Mouse (Mus musculus): ENCODE results near the gene Dpf2.

Dpf2 gene

GRCm38 (mm10) chr19:5935691-5936090 is 22.9 kb upstream of the Dpf2 start:
- in situ Hi-C loops (cut with MboI, MseI): no loop called here

- in situ Hi-C loops (cut with MboI, MseI): no loop called here
Observed at GRCm38 (mm10) chr19:5935266-5935665, 22.5 kb upstream of the Dpf2 start.

GRCm38 (mm10) chr19:5929634-5930596 is 17.1 kb upstream of the Dpf2 start:
- in situ Hi-C loops (cut with MboI, MseI): no loop called here

DNA sequence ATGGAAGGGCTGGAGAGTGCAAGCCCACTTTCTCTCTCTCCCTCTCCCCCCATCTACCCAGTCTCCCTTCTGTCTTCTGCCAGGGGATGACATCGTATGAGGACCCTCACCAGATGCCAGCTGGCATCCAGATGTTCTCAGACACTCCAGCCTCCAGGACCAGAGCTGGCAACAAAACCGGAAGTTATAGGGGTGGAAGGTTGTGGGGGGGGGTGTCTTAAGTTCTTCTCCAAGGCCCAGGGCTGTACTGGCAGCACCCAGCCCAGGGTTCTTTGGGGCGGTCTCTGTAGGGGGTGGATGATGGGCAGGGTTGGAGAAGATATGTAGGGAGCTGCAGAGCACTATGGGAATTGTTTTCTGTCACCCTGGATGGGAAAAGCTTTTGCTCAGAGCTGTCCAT is 15.7 kb upstream of the Dpf2 start:
- in situ Hi-C loops (cut with MboI, MseI): no loop called here

- in situ Hi-C loops (cut with MboI, MseI): no loop called here
Observed at GRCm38 (mm10) chr19:5928104-5928503, 15.3 kb upstream of the Dpf2 start.

GRCm38 (mm10) chr19:5927532-5927931 is 14.7 kb upstream of the Dpf2 start:
- in situ Hi-C loops (cut with MboI, MseI): no loop called here

GRCm38 (mm10) chr19:5927026-5927425 is 14.2 kb upstream of the Dpf2 start:
- in situ Hi-C loops (cut with MboI, MseI): no loop called here

GRCm38 (mm10) chr19:5925311-5925855 is 12.6 kb upstream of the Dpf2 start:
- in situ Hi-C loops (cut with MboI, MseI): no loop called here

- in situ Hi-C loops (cut with MboI, MseI): no loop called here
Observed at GRCm38 (mm10) chr19:5924713-5925093, 11.9 kb upstream of the Dpf2 start, which contains the start of gene Cdc42ep2. Cdc42ep2 (minus strand) TSS chr19:5924816.

DNA sequence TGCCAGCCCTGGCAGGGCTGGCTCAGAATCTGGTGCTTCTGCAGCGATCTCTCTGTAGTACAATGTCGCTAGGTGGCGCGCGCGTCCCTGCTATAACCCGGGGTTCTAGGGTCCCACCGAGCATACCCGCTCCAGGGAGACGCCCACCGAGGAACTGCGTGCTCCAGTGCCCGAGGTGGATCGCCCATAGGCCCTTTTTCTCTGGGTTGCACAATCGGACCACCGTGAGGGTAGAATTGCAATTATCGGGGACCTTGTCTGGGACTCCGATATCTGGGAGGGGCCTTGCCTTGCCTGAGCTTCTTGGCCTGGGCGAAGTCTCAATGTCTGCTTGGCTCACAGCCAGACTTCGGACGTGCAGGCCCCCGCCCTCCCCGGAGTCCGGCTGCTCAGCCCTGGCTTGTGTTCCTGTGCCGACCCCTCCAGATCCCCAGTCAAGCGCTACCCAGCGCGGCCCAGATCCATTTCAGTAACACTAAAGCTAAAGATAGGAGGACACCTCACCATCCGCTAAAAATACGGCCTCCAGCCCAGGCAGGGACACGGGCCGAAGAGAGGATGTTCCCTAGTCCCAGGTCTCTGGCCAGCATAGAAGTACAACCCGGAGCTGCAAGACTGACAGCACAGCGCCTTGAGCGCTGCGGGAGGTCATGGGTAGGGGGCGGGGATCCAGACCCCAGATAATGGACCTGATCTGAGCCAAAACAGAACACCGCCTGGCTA is 11.3 kb upstream of the Dpf2 start:
- in situ Hi-C loops (cut with MboI, MseI): no loop called here

DNA sequence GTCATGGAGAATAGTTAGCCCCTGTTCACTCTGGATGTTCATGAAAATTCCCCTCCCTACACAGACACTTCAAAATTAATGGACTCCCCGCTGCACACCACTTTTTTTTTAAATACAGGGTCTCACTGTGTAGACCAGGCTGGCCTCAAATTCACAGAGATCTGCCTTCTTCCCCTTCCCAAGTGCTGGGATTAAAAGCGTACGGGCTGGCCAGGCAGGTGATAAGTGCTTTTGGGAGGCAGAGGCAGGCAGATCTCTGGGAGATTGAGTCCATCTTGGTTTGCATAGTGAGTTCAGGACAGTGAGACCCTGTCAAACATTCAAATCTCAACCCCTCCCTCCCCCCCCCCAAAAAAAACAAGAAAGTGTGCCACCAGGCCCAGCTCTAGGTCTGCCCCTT is 10.2 kb upstream of the Dpf2 start:
- in situ Hi-C loops (cut with MboI, MseI): no loop called here

DNA sequence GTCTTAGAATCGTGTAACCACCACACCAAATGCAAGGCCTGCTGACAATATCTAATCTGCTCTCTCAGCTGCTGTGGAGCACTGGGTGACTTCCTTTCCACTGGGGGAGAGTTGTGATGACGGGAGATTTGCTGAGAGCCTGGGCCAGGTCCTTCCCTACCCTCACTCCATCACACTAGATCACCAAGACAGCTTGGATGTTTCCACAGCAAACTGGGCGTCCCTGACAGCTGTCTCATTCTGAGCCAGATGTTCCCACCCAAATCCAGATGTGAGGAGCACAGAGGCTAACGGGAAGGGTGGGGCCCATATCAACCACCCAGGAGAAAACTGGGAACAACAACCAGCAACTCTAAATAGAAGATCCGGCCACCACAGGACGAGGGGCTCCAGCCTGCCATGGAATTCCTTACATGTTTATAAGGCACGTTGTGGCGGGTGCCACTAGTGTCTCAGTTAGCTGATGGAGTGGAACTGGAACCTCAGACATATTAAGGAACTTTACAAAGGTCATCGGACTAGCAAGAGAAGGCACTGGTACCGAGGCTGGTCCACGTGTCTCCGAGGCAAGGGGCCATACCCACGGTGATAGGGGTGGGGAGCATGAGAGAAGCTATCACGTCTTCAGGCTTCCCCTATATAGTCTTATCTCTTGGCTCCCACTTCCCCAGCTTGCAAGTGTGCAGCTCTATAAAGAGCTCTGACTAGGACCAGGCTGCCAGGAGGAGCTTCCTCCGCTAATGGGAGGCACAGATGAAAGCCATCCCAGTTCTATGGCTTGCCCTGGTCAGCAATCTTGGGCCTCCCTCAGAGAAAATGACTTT is 9.5 kb upstream of the Dpf2 start:
- in situ Hi-C loops (cut with MboI, MseI): no loop called here

GRCm38 (mm10) chr19:5921715-5922114 is 8.9 kb upstream of the Dpf2 start:
- in situ Hi-C loops (cut with MboI, MseI): no loop called here

- in situ Hi-C loops (cut with MboI, MseI): no loop called here
Observed at GRCm38 (mm10) chr19:5912103-5913006, 455 bp downstream of the Dpf2 start.

DNA sequence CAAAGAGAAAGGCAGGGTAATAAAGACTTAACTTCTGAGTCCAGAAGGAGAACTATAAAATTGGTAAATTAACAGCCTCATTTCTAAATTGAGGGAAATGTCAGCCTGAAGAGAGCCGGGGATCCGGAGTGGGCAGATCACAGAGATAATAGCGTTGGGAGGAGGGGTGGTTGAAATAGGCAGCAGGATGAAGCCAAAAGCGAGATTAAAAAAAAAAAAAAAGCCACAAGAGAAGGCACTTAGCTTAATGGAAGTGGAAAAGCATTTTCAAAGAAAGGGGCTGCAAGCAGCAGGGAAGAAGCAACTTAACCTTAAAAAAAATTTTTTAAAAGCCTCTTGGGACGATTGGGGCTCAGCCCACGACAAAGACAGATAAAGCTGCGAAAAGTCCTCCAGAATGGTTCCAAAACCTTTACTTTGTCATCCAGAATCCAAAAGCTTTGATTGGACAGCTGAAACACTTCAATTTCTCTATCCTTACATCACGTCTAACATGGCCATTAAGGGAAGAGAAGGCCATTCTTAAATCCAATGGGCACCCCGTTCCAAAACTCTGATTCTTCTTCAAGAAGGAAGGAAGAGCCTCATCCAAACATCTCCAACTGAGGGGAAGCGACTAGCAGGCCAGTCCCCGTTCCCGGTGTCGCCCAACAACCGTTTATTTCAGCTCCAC is 1.2 kb downstream of the Dpf2 start:
- in situ Hi-C loops (cut with MboI, MseI): no loop called here

- in situ Hi-C loops (cut with MboI, MseI): no loop called here
Observed at GRCm38 (mm10) chr19:5910221-5910620, 2.6 kb downstream of the Dpf2 start.

DNA sequence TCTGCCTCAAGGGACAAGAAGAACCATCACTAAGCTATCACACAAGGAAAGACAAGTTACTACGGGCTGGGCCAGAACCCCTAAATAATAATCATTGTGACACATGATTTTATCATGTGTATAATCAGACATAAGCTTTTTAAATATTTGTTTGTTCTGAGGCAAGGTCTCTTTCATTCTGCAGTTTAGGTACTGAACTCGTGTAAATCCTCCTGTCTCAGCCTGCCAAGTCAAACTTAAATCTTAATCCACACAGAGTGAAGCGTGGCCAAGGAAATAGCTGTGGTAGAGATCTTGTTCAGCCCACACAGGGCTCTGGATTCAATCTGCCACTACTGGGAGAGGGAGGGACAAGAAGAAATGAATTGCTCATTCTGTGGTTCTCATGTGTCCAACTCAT is 5.5 kb downstream of the Dpf2 start:
- in situ Hi-C loops (cut with MboI, MseI): no loop called here

GRCm38 (mm10) chr19:5894002-5894678 is 18.7 kb downstream of the Dpf2 start, which contains the start of gene Tigd3:
Tigd3 (minus strand) TSS chr19:5894149.
- in situ Hi-C loops (cut with MboI, MseI): no loop called here

DNA sequence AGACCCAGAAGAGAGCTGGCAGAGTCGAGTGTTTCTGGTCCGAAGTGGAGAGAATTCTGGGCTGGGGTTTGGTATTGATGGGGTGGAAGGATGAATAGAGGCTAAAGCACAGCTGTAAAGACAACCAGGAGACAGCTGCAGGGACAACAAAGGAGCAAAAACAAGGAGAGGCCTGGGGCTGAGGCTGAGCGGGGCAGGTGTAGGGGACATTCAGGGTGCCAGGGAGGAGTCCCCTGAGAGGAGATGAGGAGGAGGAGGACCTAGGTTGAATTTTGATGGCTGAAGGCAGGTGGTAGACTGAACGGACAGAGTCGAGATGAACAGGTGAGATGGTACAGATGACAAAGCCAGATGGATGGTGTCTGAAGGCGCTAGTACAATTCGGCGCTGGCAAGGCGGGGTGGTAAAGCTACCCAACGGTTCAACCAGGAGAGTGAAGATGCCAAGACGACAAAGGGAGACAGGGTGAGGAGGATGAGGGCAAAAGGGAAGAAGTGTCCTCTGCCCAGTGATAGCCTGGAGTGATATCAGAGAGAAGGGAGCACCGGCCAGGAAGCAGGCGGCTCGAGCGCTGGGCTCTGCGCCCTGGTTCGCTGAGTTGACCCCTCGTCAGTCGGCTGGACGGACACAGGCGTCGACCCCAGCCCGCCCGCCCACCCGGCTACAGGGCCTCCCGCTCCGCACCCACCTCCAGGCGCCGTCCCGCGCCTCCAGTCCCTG is 19.4 kb downstream of the Dpf2 start:
- in situ Hi-C loops (cut with MboI, MseI): no loop called here

Data from regulatory T cell (primary cell).